Mouse (Mus musculus): ENCODE data around the gene Tmub1. TPM values are rescaled to one million over a fixed set of nuclear protein-coding genes. Genes with fewer than 3 reads are reported as not detected.

The Tmub1 gene
- 7.3 and 7.7 TPM in 2 replicates for total RNA-seq (2015)
- total RNA-seq (2017): 13.7 and 14.9 TPM in 2 replicates

- ATAC-seq (replicated peaks; ENCODE audit: poor library complexity): peak; percentile 67
Observed at GRCm38 (mm10) chr5:24447624-24448298, at the start of gene Tmub1. Gene Tmub1 (minus strand): TSS chr5:24447854.

- ATAC-seq (replicated peaks; ENCODE audit: poor library complexity): no peak
Observed at GRCm38 (mm10) chr5:24496756-24497155, 49.1 kb upstream of the Tmub1 start.

- no peak for ATAC-seq (replicated peaks; ENCODE audit: poor library complexity)
Observed at GRCm38 (mm10) chr5:24495019-24495418, 47.4 kb upstream of the Tmub1 start.

- no peak for ATAC-seq (replicated peaks; ENCODE audit: poor library complexity)
Observed at GRCm38 (mm10) chr5:24492546-24493285, 45.1 kb upstream of the Tmub1 start.

GRCm38 (mm10) chr5:24490413-24490920, 42.8 kb upstream of the Tmub1 start:
- no peak for ATAC-seq (replicated peaks; ENCODE audit: poor library complexity)

GRCm38 (mm10) chr5:24486738-24487137, 39.1 kb upstream of the Tmub1 start:
- ATAC-seq (replicated peaks; ENCODE audit: poor library complexity): no peak

GRCm38 (mm10) chr5:24486097-24486496, 38.4 kb upstream of the Tmub1 start:
- peak; percentile 72 for ATAC-seq (replicated peaks; ENCODE audit: poor library complexity)

- ATAC-seq (replicated peaks; ENCODE audit: poor library complexity): no peak
Observed at GRCm38 (mm10) chr5:24484963-24485362, 37.3 kb upstream of the Tmub1 start.

- peak; percentile 86 for ATAC-seq (replicated peaks; ENCODE audit: poor library complexity)
Observed at GRCm38 (mm10) chr5:24483326-24483725, 35.7 kb upstream of the Tmub1 start.

- no peak for ATAC-seq (replicated peaks; ENCODE audit: poor library complexity)
Observed at GRCm38 (mm10) chr5:24482247-24483079, 34.8 kb upstream of the Tmub1 start.

GRCm38 (mm10) chr5:24481647-24482046, 34.0 kb upstream of the Tmub1 start:
- peak; percentile 45 for ATAC-seq (replicated peaks; ENCODE audit: poor library complexity)

GRCm38 (mm10) chr5:24477909-24478308, 30.3 kb upstream of the Tmub1 start:
- ATAC-seq (replicated peaks; ENCODE audit: poor library complexity): no peak

- ATAC-seq (replicated peaks; ENCODE audit: poor library complexity): no peak
Observed at GRCm38 (mm10) chr5:24475476-24476241, 28.0 kb upstream of the Tmub1 start.

GRCm38 (mm10) chr5:24474723-24475261, 27.1 kb upstream of the Tmub1 start:
- ATAC-seq (replicated peaks; ENCODE audit: poor library complexity): 0 out of 2 replicates have a peak, but pooled peaks have one; percentile 35

- no peak for ATAC-seq (replicated peaks; ENCODE audit: poor library complexity)
Observed at GRCm38 (mm10) chr5:24474025-24474722, 26.5 kb upstream of the Tmub1 start.

GRCm38 (mm10) chr5:24472884-24473619, 25.4 kb upstream of the Tmub1 start:
- peak; percentile 53 for ATAC-seq (replicated peaks; ENCODE audit: poor library complexity)

GRCm38 (mm10) chr5:24470600-24470999, 22.9 kb upstream of the Tmub1 start:
- ATAC-seq (replicated peaks; ENCODE audit: poor library complexity): peak; percentile 83

- ATAC-seq (replicated peaks; ENCODE audit: poor library complexity): no peak
Observed at GRCm38 (mm10) chr5:24466762-24467161, 19.1 kb upstream of the Tmub1 start.

GRCm38 (mm10) chr5:24455613-24456012, 8.0 kb upstream of the Tmub1 start:
- no peak for ATAC-seq (replicated peaks; ENCODE audit: poor library complexity)
